Mouse (Mus musculus) liver, embryonic 14.5 days (tissue): ENCODE data around the gene Mrpl39. TPM values are rescaled to one million over a fixed set of nuclear protein-coding genes. Genes with fewer than 3 reads are reported as not detected.

Experiments used
- ATAC-seq: fragments of 200-750 bp; cut with Nextera tagmentation; 2 replicates; pipeline ENCODE4 v1.8.0; 2017; ENCODE audit warnings: moderate number of reproducible peaks, mild to moderate bottlenecking, moderate library complexity; ENCODE audit not compliant: insufficient read depth
- DNase-seq, 3 experiments: peaks; one replicate each; pipeline ENCODE4 v3.0.0-alpha.2; 2012 to 2013; ENCODE audit warnings: low read depth in 3 of 3, low spot score in 3 of 3
- H3K27ac ChIP-seq: fragments of 300-500 bp; sonication (generic); 2 replicates; pipeline ENCODE4 v1.5.1; 2014; ENCODE audit warnings: moderate library complexity, mild to moderate bottlenecking, control low read depth, inconsistent platforms
- H3K27me3 ChIP-seq: fragments of 300-500 bp; sonication (generic); 2 replicates; pipeline ENCODE4 v1.6.1; 2014; ENCODE audit warnings: mild to moderate bottlenecking, low read length, moderate library complexity; ENCODE audit not compliant: control insufficient read depth, insufficient read depth
- H3K36me3 ChIP-seq: fragments of 300-500 bp; sonication (generic); replicated peaks from 2 replicates; pipeline ENCODE4 v1.6.1; 2014; ENCODE audit warnings: low read depth; ENCODE audit not compliant: control insufficient read depth, insufficient read depth
- H3K4me1 ChIP-seq, 2 experiments: fragments of 200-500 bp in 1 of 2; fragments of 300-500 bp in 1 of 2; sonication (generic) in 1 of 2; replicated peaks; 2 replicates each; pipeline ENCODE4 v1.6.1; 2012 to 2014; ENCODE audit warnings: antibody characterized with exemption in 1 of 2, inconsistent platforms in 1 of 2, low read length in 1 of 2; ENCODE audit not compliant: control insufficient read depth in 2 of 2, insufficient read depth in 2 of 2
- H3K4me2 ChIP-seq: fragments of 300-500 bp; sonication (generic); 2 replicates; pipeline ENCODE4 v1.6.1; 2014; ENCODE audit warnings: low read depth, mild to moderate bottlenecking, control low read depth, moderate library complexity
- H3K4me3 ChIP-seq, 2 experiments: fragments of 200-500 bp in 1 of 2; fragments of 300-500 bp in 1 of 2; sonication (generic) in 1 of 2; 2 replicates each; pipeline ENCODE4 v1.5.1; 2012 to 2014; ENCODE audit warnings: low read depth in 2 of 2, low read length in 2 of 2, mild to moderate bottlenecking in 2 of 2, control low read depth in 1 of 2, inconsistent platforms in 1 of 2, moderate library complexity in 1 of 2; ENCODE audit not compliant: insufficient read depth in 1 of 2
- H3K9ac ChIP-seq: fragments of 300-500 bp; sonication (generic); replicated peaks from 2 replicates; pipeline ENCODE4 v1.6.1; 2014; ENCODE audit warnings: mild to moderate bottlenecking, control low read depth, moderate library complexity
- H3K9me3 ChIP-seq: fragments of 300-500 bp; sonication (generic); 2 replicates; pipeline ENCODE4 v1.6.1; 2016; ENCODE audit warnings: low read length, mixed read lengths; ENCODE audit not compliant: control insufficient read depth
- CTCF ChIP-seq: IDR thresholded peaks from 2 replicates; pipeline ENCODE4 v1.5.1; 2016; ENCODE audit warnings: antibody characterized with exemption, low read depth, control low read depth
- EP300 ChIP-seq: IDR thresholded peaks from 2 replicates; pipeline ENCODE4 v1.6.1; 2016; ENCODE audit warnings: antibody characterized with exemption, low read depth
- WGBS: fragments of 180-500 bp; shearing (Covaris S2); extraction: QIAGEN DNeasy Blood & Tissue Kit; methylation state at CpG from one replicate; pipeline ENCODE4 v1.1.7; 2014; ENCODE audit not compliant: insufficient replicate concordance; 5-methylcytosine and 5-hydroxymethylcytosine counted together
- microRNA counts: library from miRNA; unstranded; fragments of <30 nt; microRNA quantifications from one replicate; lab custom pipeline; 2016
- microRNA-seq: library from miRNA; unstranded; fragments of <30 nt; microRNA quantifications from one replicate; pipeline ENCODE4, GENCODE M21; 2016
- polyA plus RNA-seq, 2 experiments: library from polyadenylated mRNA; depleted of rRNA in 1 of 2; stranded (reverse) in 1 of 2; unstranded in 1 of 2; fragments of >200 nt; fragmentation: Nextera tagmentation in 1 of 2; extraction: Ambion mirVana in 1 of 2; gene quantifications; 2 replicates each; pipeline versions ENCODE4 v1.2.1 to v1.2.3; 2012 to 2014

Gene Mrpl39
- polyA plus RNA-seq, 2 experiments, result 19.5 to 26.3 TPM

DNA sequence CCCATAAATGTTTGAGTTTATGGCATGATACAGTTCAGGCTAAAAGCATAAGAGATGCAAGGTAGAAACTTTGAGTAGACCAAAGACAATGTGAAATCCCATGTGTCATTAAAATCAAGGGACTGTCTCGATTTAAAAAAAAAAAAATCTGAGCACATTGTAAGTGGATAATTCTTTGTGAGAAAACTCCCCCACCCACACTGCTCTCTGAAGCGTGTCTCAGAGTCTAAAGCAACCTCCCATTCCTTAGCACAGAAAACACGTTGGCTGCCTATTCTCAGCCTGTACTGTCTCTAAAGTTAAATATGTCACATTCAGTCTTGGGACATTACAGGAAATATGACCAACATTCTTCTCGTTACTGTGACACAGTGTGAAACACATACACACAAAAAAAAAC lies 53.6 kb downstream of the Mrpl39 start:
- WGBS, result 36% methylated on average over 4 of the region's 4 CpGs
- DNase-seq (no peak), ATAC-seq (no peak)

GRCm38 (mm10) chr16:84680760-84681159 lies 54.8 kb downstream of the Mrpl39 start:
- no peaks in the 10 kb centered on the region for H3K36me3 ChIP-seq
- no peak overlapping the region for H3K27ac ChIP-seq
- H3K4me3 ChIP-seq, result no peak overlapping the region
- H3K9me3 ChIP-seq, result no peaks in the 10 kb centered on the region
- H3K9ac ChIP-seq, result no peak overlapping the region
- no peak overlapping the region for H3K4me2 ChIP-seq
- DNase-seq (no peak), ATAC-seq (no peak)
- no peaks in the 10 kb centered on the region for H3K27me3 ChIP-seq
- 51% methylated on average over 5 of the region's 5 CpGs for WGBS
- TF ChIP-seq CTCF (no peak), EP300 (no peak)
- no peaks in the 10 kb centered on the region for H3K4me1 ChIP-seq

More for the DNA sequence above, 53.6 kb downstream of the Mrpl39 start:
- Histone ChIP-seq H3K4me2 (no peak overlapping the region), H3K27ac (no peak overlapping the region), H3K27me3 (no peaks in the 10 kb centered on the region), H3K4me3 (no peak overlapping the region), H3K9me3 (no peaks in the 10 kb centered on the region), H3K4me1 (no peaks in the 10 kb centered on the region), H3K36me3 (no peaks in the 10 kb centered on the region), H3K9ac (no peak overlapping the region)
- TF ChIP-seq CTCF (no peak), EP300 (no peak)

- Histone ChIP-seq H3K9me3 (no peaks in the 10 kb centered on the region), H3K4me2 (no peak overlapping the region), H3K4me1 (no peaks in the 10 kb centered on the region), H3K9ac (no peak overlapping the region), H3K27me3 (no peaks in the 10 kb centered on the region), H3K4me3 (no peak overlapping the region), H3K36me3 (no peaks in the 10 kb centered on the region), H3K27ac (no peak overlapping the region)
- no peak for DNase-seq
- WGBS, result 61% methylated on average over 3 of the region's 3 CpGs
- ATAC-seq, result no peak
- no peak for TF ChIP-seq CTCF
- TF ChIP-seq EP300, result no peak
Observed at GRCm38 (mm10) chr16:84677292-84677691, 58.2 kb downstream of the Mrpl39 start.

MicroRNAs encoded within 50 kb of the gene (microRNA counts, 519-probe panel; counts per million panel counts)
- microRNA mmu-miR-155 (lab: Ali Mortazavi, UCI), result 2,391 counts per million, percentile 3 among the panel's probes with 10 or more counts

Small RNA genes lying within 50 kb of the gene (microRNA-seq; reads per million reads assigned to microRNA genes)
- 138 reads per million, percentile 51 among the genes with 10 or more reads in this experiment for gene Mir155

Other genes with a start within 250 kb of the Mrpl39 start
- gene A730009L09Rik, start 220.6 kb downstream of the Mrpl39 start, polyA plus RNA-seq (2012; rRNA removed), result not detected in 2 replicates
- not detected in 2 replicates for gene A730009L09Rik, start 220.6 kb downstream of the Mrpl39 start, polyA plus RNA-seq (2014; fragmentation: Nextera tagmentation; extraction: Ambion mirVana)
- gene Jam2, start 38.4 kb upstream of the Mrpl39 start, polyA plus RNA-seq (2012; rRNA removed), result 0.62 and 0.87 TPM in 2 replicates
- 1.4 and 1.7 TPM in 2 replicates for gene Jam2, start 38.4 kb upstream of the Mrpl39 start, polyA plus RNA-seq (2014; fragmentation: Nextera tagmentation; extraction: Ambion mirVana)
- gene Gabpa, start 99.2 kb upstream of the Mrpl39 start, polyA plus RNA-seq (2012; rRNA removed), result 7.1 and 11.2 TPM in 2 replicates
- gene Gabpa, start 99.2 kb upstream of the Mrpl39 start, polyA plus RNA-seq (2014; fragmentation: Nextera tagmentation; extraction: Ambion mirVana), result 15.5 and 18.2 TPM in 2 replicates
- 107 and 155 TPM in 2 replicates for gene Atp5j, start 99.9 kb upstream of the Mrpl39 start, polyA plus RNA-seq (2012; rRNA removed)
- gene Atp5j, start 99.9 kb upstream of the Mrpl39 start, polyA plus RNA-seq (2014; fragmentation: Nextera tagmentation; extraction: Ambion mirVana), result 586 and 628 TPM in 2 replicates